Mouse (Mus musculus) midbrain, embryonic 13.5 days (tissue): ENCODE measurements at regions not wholly inside any gene's neighbourhood (a gene's known extent, or its start where the extent isn't known, plus 50 kb on each side); places are given as distances from the start of the nearest gene placed in this dataset.

Source experiments
- ATAC-seq: fragments of 200-750 bp; cut with Nextera tagmentation; 2 replicates; pipeline ENCODE4 v1.8.0; 2017; ENCODE audit warnings: mild to moderate bottlenecking, moderate TSS enrichment, moderate library complexity
- H3K27ac ChIP-seq: fragments of 300-500 bp; sonication (generic); 2 replicates; pipeline ENCODE4 v1.5.1; 2015; ENCODE audit warnings: inconsistent platforms, mild to moderate bottlenecking, moderate library complexity
- H3K27me3 ChIP-seq: fragments of 300-500 bp; sonication (generic); 2 replicates; pipeline ENCODE4 v1.6.1; 2015; ENCODE audit warnings: mild to moderate bottlenecking, inconsistent platforms
- H3K36me3 ChIP-seq: fragments of 300-500 bp; sonication (generic); 2 replicates; pipeline ENCODE4 v1.6.1; 2015; ENCODE audit warnings: mild to moderate bottlenecking, inconsistent platforms
- H3K4me1 ChIP-seq: fragments of 300-500 bp; sonication (generic); replicated peaks from 2 replicates; pipeline ENCODE4 v1.6.1; 2015; ENCODE audit warnings: inconsistent platforms
- H3K4me2 ChIP-seq: fragments of 300-500 bp; sonication (generic); replicated peaks from 2 replicates; pipeline ENCODE4 v1.6.1; 2015; ENCODE audit warnings: moderate library complexity, mild to moderate bottlenecking, inconsistent platforms
- H3K4me3 ChIP-seq: fragments of 300-500 bp; sonication (generic); replicated peaks from 2 replicates; pipeline ENCODE4 v1.5.1; 2015; ENCODE audit warnings: mild to moderate bottlenecking, inconsistent platforms
- H3K9ac ChIP-seq: fragments of 300-500 bp; sonication (generic); replicated peaks from 2 replicates; pipeline ENCODE4 v1.6.1; 2015; ENCODE audit warnings: mild to moderate bottlenecking, inconsistent platforms
- H3K9me3 ChIP-seq: fragments of 300-500 bp; sonication (generic); 2 replicates; pipeline ENCODE4 v1.6.1; 2016; ENCODE audit warnings: mild to moderate bottlenecking, inconsistent platforms
- WGBS: fragments of 180-500 bp; shearing (Covaris S2); methylation state at CpG from one replicate; pipeline ENCODE4 v1.1.7; 2015; 5-methylcytosine and 5-hydroxymethylcytosine counted together

DNA sequence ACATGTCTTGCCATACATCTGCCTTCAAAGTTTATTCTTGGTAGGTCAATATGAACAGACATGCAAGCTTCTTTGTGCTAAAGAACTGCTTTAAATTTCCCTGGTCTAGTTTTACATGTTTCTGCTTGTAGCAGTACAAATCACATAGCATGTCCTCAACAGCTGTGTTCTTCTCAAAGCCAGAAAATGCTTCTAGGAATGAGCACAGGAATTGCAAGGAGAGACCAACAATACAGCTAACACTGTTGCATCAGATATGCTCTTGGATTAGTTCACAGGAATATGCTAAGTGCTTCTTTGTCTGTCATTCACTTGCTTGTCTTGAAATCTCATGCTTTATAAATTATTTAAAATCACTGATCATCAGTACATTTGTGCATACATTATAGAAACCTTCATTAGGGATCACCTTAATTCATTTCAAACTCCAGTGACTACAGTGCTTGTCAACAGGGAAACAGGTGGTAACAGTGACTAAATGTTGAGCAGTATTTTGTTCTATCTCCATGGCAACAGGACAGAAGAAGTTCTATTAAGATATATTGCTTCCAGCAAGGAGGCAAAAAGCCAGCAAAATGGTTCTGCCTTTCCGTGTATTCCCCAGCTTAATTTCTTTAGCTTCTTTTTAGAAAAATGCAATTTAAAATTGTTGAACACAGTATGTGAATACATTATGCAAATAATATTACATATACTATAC, 77.1 kb upstream of the Ndn start:
- 47% methylated on average over 1 of the region's 1 CpGs for WGBS
- H3K27me3 ChIP-seq: no peaks in the 10 kb centered on the region
- H3K9ac ChIP-seq: no peak overlapping the region
- H3K27ac ChIP-seq: peak overlapping the region; percentile 72
- H3K4me3 ChIP-seq: no peak overlapping the region
- H3K4me2 ChIP-seq: no peak overlapping the region
- no peaks in the 10 kb centered on the region; the same call in 1 of the 2 replicates for H3K9me3 ChIP-seq
- H3K36me3 ChIP-seq: no peaks in the 10 kb centered on the region
- peaks cover 6% of the 10 kb centered on the region; the same call in 1 of the 2 replicates for H3K4me1 ChIP-seq
- ATAC-seq: 0 out of 2 replicates have a peak, but pooled peaks have one; percentile 37

DNA sequence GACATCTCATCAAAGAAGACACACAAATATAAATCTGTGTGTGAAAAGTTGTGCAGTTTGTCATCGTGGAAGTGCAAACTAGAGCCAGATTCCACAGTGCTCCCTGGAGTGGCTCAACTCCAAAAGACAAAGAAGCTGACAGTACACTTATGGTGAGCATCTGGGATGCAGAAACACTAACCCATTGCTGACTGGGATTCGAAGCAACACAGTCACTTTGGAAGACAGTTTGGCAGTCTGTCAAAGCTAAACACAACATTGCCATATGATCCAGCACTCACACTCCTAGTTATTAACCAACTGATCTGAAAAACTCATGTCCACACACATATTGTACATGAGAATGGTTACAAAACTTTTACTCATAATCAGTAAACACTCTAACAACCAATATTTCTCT, 70.2 kb upstream of the Ndn start:
- Histone ChIP-seq H3K27ac (no peak overlapping the region), H3K36me3 (no peaks in the 10 kb centered on the region), H3K4me2 (no peak overlapping the region), H3K4me3 (no peak overlapping the region), H3K4me1 (peaks cover 3% of the 10 kb centered on the region; the same call in 1 of the 2 replicates), H3K9ac (no peak overlapping the region), H3K9me3 (peaks cover 6% of the 10 kb centered on the region; the same call in 1 of the 2 replicates), H3K27me3 (no peaks in the 10 kb centered on the region)
- ATAC-seq: no peak
- 50% methylated on average over 2 of the region's 2 CpGs for WGBS

DNA sequence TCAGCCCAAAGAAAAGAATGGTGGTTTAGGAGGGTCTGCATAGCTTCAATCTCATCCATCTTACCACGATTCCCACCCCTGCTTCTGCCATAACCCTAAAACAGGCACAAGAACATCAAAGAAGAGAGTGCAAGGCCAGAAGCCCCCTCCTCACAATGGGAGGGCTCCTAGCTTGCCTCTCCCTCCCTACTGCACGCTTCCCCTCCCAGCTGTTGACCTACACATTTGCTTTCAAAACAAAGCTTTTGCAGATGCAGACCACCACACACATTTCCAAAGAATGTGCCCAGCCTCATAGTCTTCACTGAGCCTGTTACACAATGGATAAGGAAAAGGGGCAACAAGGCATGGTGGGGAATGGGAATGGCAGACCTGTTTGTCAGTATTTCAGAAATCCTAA, 67.9 kb upstream of the Ndn start:
- Histone ChIP-seq H3K4me2 (no peak overlapping the region), H3K4me3 (no peak overlapping the region), H3K27me3 (no peaks in the 10 kb centered on the region), H3K36me3 (no peaks in the 10 kb centered on the region), H3K4me1 (peaks cover 3% of the 10 kb centered on the region; the same call in 1 of the 2 replicates), H3K9ac (no peak overlapping the region), H3K9me3 (peaks cover 6% of the 10 kb centered on the region; the same call in 1 of the 2 replicates), H3K27ac (peak overlapping the region; percentile 81)
- WGBS: 34% methylated on average over 2 of the region's 2 CpGs
- ATAC-seq: peak; percentile 43

DNA sequence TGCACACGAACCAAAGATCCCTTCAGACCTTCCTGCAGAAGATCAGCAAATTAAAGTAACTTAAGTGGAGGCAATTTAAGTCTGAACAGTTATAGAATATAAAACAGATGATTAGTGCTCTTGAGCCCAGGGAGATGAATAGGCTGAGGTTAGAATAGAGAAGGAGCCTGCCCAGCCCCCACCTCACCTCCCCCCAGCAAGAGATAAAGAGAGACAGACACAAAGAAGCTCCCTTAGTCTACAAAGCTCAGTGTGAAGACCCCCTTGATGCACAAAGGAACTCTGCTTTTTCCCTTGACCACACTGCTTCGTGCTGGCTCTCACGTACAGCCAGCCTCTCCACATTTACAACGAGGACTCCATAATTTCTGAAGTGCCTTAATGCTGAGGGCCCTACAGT, 67.3 kb upstream of the Ndn start:
- peaks cover 6% of the 10 kb centered on the region; the same call in 1 of the 2 replicates for H3K9me3 ChIP-seq
- no peak overlapping the region for H3K4me3 ChIP-seq
- H3K4me2 ChIP-seq: no peak overlapping the region
- peaks cover 3% of the 10 kb centered on the region; the same call in 1 of the 2 replicates for H3K4me1 ChIP-seq
- 41% methylated on average over 4 of the region's 4 CpGs for WGBS
- H3K9ac ChIP-seq: no peak overlapping the region
- H3K36me3 ChIP-seq: no peaks in the 10 kb centered on the region
- H3K27ac ChIP-seq: peak overlapping the region; percentile 35; the same call in 1 of the 2 replicates
- ATAC-seq: peak; percentile 93
- no peaks in the 10 kb centered on the region for H3K27me3 ChIP-seq
